Comparison of ENCODE assay signal across 25 mouse cellular contexts in the genomic region with DNA sequence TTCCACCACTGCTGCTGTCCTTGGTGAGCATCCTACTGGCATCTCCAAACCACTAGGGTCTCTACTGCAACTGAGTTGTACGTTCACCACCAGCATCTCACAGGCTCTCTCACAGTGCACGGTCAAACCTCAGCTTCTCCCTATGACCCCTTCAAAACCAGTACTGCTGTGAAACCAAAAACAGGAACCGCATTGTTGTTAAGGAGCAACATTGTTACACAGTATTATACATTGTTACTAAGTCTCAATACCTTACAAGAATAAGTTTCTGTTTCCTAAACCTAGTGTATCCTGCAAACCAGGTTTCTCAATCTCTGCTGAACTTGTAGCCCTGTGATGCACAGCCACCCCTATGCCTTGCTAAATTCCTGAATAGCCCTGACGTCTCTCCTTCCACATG. TPM values are rescaled to one million over a fixed set of nuclear protein-coding genes. Genes with fewer than 3 reads are reported as not detected.
DNase-seq lines count a peak whose midpoint lies in the region; ATAC-seq and TF ChIP-seq lines count a peak whose summit lies in the region.
"Had no signal": no experiment of that assay in that cellular context is flagged by ENCODE, and none has a peak within 500 bp of the region (broad histone marks: within the 10 kb centered on the region; RNA-seq: fewer than 3 reads in every experiment).

No protein-coding gene starts in this region.

- no peak overlapping the region for H3K4me3 ChIP-seq in CH12.LX (replicated peaks in 1 of 3; ENCODE audit: low read depth in 2 of 3, low read length in 2 of 3, poor library complexity in 1 of 3)
- no peak overlapping the region for H3K4me3 ChIP-seq in stomach, postnatal 0 days (ENCODE audit: low read depth, low read length)
- H3K4me3 ChIP-seq in hindbrain, postnatal 0 days (ENCODE audit: low read length) = no peak overlapping the region
- H3K4me3 ChIP-seq: embryonic facial prominence, embryonic 13.5 days; embryonic facial prominence, embryonic 15.5 days; erythroblast, embryonic 14.5 days; forebrain, embryonic 10.5 days; forebrain, embryonic 12.5 days had no signal

- H3K9ac ChIP-seq in CH12.LX (ENCODE audit: insufficient read depth, low read depth) = no peak overlapping the region
- H3K9ac ChIP-seq in stomach, postnatal 0 days (ENCODE audit: low read length) = no peak overlapping the region
- H3K9ac ChIP-seq in hindbrain, postnatal 0 days (replicated peaks; ENCODE audit: low read length) = no peak overlapping the region
- H3K9ac ChIP-seq: embryonic facial prominence, embryonic 13.5 days; embryonic facial prominence, embryonic 15.5 days; forebrain, embryonic 12.5 days had no signal

- dilution Hi-C loops in CH12.LX (cut with MboI; ENCODE audit: extremely low pct_ligation_motif_present, extremely low pct_unique_long_range_greater_than_20kb, low sequenced_read_pairs) = no loop called here

- TF ChIP-seq POLR2A in CH12.LX (IDR thresholded peaks at IDR 0.05; ENCODE audit: low read depth, low read length) = no peak

- DNase-seq in A20 (ENCODE audit: low read depth, low spot score) (peak; percentile 73), CH12.LX (ENCODE audit: extremely low read depth) (no peak)
- no peak for DNase-seq in stomach, postnatal 0 days (ENCODE audit: low spot score)
- DNase-seq in embryo, embryonic 11 days = no peak
- no peak for DNase-seq in hindbrain, postnatal 0 days (ENCODE audit: low spot score)
- DNase-seq: adrenal gland, adult 2 months; adrenal gland, postnatal 10 days; adrenal gland, postnatal 25 days; B cell, adult 2 months; cerebellum, adult 11 months; cerebellum, adult 18-20 months; cerebellum, adult 8-10 months; cerebellum, adult 9-11 months; cerebellum, postnatal 14 days; cerebellum, postnatal 36 days had no signal

- no peaks in the 10 kb centered on the region for H3K36me3 ChIP-seq in CH12.LX (replicated peaks in 1 of 2; ENCODE audit: control insufficient read depth in 1 of 2, insufficient read depth in 1 of 2, low read length in 1 of 2)
- no peaks in the 10 kb centered on the region for H3K36me3 ChIP-seq in stomach, postnatal 0 days (ENCODE audit: control insufficient read depth, insufficient read depth, low read length)
- no peaks in the 10 kb centered on the region for H3K36me3 ChIP-seq in hindbrain, postnatal 0 days (ENCODE audit: insufficient read depth, low read length)
- H3K36me3 ChIP-seq: embryonic facial prominence, embryonic 13.5 days; embryonic facial prominence, embryonic 15.5 days; forebrain, embryonic 10.5 days; forebrain, embryonic 12.5 days had no signal

- H3K4me1 ChIP-seq in CH12.LX (ENCODE audit: control insufficient read depth in 1 of 2, insufficient read depth in 2 of 2) = peaks cover 6 to 39% of the 10 kb centered on the region in 2 experiments; a peak in 2 of 4 replicates
- H3K4me1 ChIP-seq in stomach, postnatal 0 days (replicated peaks; ENCODE audit: control insufficient read depth, insufficient read depth) = no peaks in the 10 kb centered on the region
- H3K4me1 ChIP-seq in hindbrain, postnatal 0 days (ENCODE audit: insufficient read depth, low read length) = no peaks in the 10 kb centered on the region
- H3K4me1 ChIP-seq: embryonic facial prominence, embryonic 13.5 days; embryonic facial prominence, embryonic 15.5 days had no signal

- H3K79me2 ChIP-seq in CH12.LX (replicated peaks; ENCODE audit: control insufficient read depth, extremely low read depth, insufficient read depth, poor library complexity, severe bottlenecking) = no peaks in the 10 kb centered on the region

- H3K4me2 ChIP-seq in CH12.LX (ENCODE audit: insufficient read depth, low read depth, poor library complexity, severe bottlenecking) = peak overlapping the region; percentile 8; the same call in 1 of the 2 replicates
- H3K4me2 ChIP-seq in stomach, postnatal 0 days (replicated peaks; ENCODE audit: low read depth) = no peak overlapping the region
- no peak overlapping the region for H3K4me2 ChIP-seq in hindbrain, postnatal 0 days (ENCODE audit: low read depth, low read length)
- H3K4me2 ChIP-seq: embryonic facial prominence, embryonic 13.5 days; embryonic facial prominence, embryonic 15.5 days; forebrain, embryonic 12.5 days had no signal

- H3K27me3 ChIP-seq in CH12.LX (replicated peaks) = no peaks in the 10 kb centered on the region
- no peaks in the 10 kb centered on the region for H3K27me3 ChIP-seq in stomach, postnatal 0 days (ENCODE audit: control insufficient read depth, insufficient read depth, low read length)
- no peaks in the 10 kb centered on the region for H3K27me3 ChIP-seq in hindbrain, postnatal 0 days (ENCODE audit: insufficient read depth, low read length)
- H3K27me3 ChIP-seq: embryonic facial prominence, embryonic 13.5 days; embryonic facial prominence, embryonic 15.5 days had no signal

- no peak overlapping the region for H3K27ac ChIP-seq in CH12.LX (ENCODE audit: insufficient read depth, low read depth)
- H3K27ac ChIP-seq in stomach, postnatal 0 days (replicated peaks) = no peak overlapping the region
- H3K27ac ChIP-seq in hindbrain, postnatal 0 days = no peak overlapping the region
- H3K27ac ChIP-seq: embryonic facial prominence, embryonic 13.5 days; embryonic facial prominence, embryonic 15.5 days; forebrain, embryonic 10.5 days; forebrain, embryonic 12.5 days had no signal

- no peak for TF ChIP-seq RAD21 in CH12.LX (IDR thresholded peaks at IDR 0.05; ENCODE audit: low read depth, low read length)

- peaks cover 7% of the 10 kb centered on the region for H3K9me3 ChIP-seq in CH12.LX (replicated peaks; ENCODE audit: low read length)
- no peaks in the 10 kb centered on the region for H3K9me3 ChIP-seq in stomach, postnatal 0 days (ENCODE audit: control insufficient read depth, low read length)
- H3K9me3 ChIP-seq in hindbrain, postnatal 0 days (ENCODE audit: low read length) = no peaks in the 10 kb centered on the region
- H3K9me3 ChIP-seq: embryonic facial prominence, embryonic 13.5 days; embryonic facial prominence, embryonic 15.5 days; forebrain, embryonic 12.5 days had no signal

- 80% methylated on average over 4 of the region's 4 CpGs for WGBS in stomach, postnatal 0 days
- WGBS in hindbrain, postnatal 0 days = 91% methylated on average over 4 of the region's 4 CpGs

- ATAC-seq in granulocyte monocyte progenitor cell, adult 5-6 weeks (replicated peaks; ENCODE audit: poor library complexity, severe bottlenecking) = peak; percentile 52
- ATAC-seq in megakaryocyte progenitor cell, adult 5-6 weeks (replicated peaks; ENCODE audit: poor library complexity) = peak; percentile 39; the same call in 1 of the 2 replicates
- no peak for ATAC-seq in stomach, postnatal 0 days (ENCODE audit: low FRiP score, low TSS enrichment)
- no peak for ATAC-seq in hindbrain, postnatal 0 days
- ATAC-seq: CD4-positive, CD25-positive, alpha-beta regulatory T cell, adult 4 months; forebrain, embryonic 14.5 days; forebrain, embryonic 16.5 days had no signal

- in situ Hi-C loops in CH12.LX (cut with MboI; ENCODE audit: low pct_ligation_motif_present, low pct_unique_long_range_greater_than_20kb, low sequenced_read_pairs) = no loop called here

- no peak for TF ChIP-seq EP300 in CH12.LX (IDR thresholded peaks at IDR 0.05; ENCODE audit: low read length)
- TF ChIP-seq EP300 in stomach, postnatal 0 days (optimal IDR thresholded peaks at IDR 0.05) = no peak

- no peak for TF ChIP-seq CTCF in CH12.LX (conservative IDR thresholded peaks at IDR 0.05 in 1 of 2, IDR thresholded peaks at IDR 0.05 in 1 of 2; ENCODE audit: low read depth in 2 of 2, low read length in 2 of 2)
- no peak for TF ChIP-seq CTCF in stomach, postnatal 0 days (IDR thresholded peaks at IDR 0.05; ENCODE audit: low read depth)
- TF ChIP-seq CTCF in hindbrain, postnatal 0 days (IDR thresholded peaks at IDR 0.05; ENCODE audit: low read depth) = no peak

TF ChIP-seq in CH12.LX, 34 proteins besides CTCF, POLR2A, EP300 and RAD21 (continues in another document):
- TF ChIP-seq ELF1 (IDR thresholded peaks at IDR 0.05; ENCODE audit: low read depth, low read length) (no peak), MAFK (IDR thresholded peaks at IDR 0.05; ENCODE audit: insufficient replicate concordance, low read length) (no peak), USF2 (conservative IDR thresholded peaks at IDR 0.05; ENCODE audit: low read depth, low read length) (no peak), USF1 (IDR thresholded peaks at IDR 0.05; ENCODE audit: low read depth, low read length) (no peak), GABPA (IDR thresholded peaks at IDR 0.05; ENCODE audit: insufficient replicate concordance, low read depth, low read length) (no peak), IRF4 (IDR thresholded peaks at IDR 0.05; ENCODE audit: low read depth, low read length) (no peak), POLR2AphosphoS2 (IDR thresholded peaks at IDR 0.05; ENCODE audit: low read depth, low read length) (no peak), ZNF384 (IDR thresholded peaks at IDR 0.05; ENCODE audit: low read depth, low read length) (no peak), KAT2A (IDR thresholded peaks at IDR 0.05; ENCODE audit: insufficient replicate concordance, low read length) (no peak), MAX (IDR thresholded peaks at IDR 0.05; ENCODE audit: low read length) (no peak), SMC3 (IDR thresholded peaks at IDR 0.05; ENCODE audit: low read depth, low read length) (no peak)

RNA-seq across cellular contexts. Expression of gene Polr1d, which starts 51.0 kb away (rescaled TPM):
- total RNA-seq in CH12.LX (2012; rRNA removed) (293 and 334 TPM in 2 replicates), CH12.LX (2014; rRNA removed) (354 and 381 TPM in 2 replicates)
- 300 and 322 TPM in 2 replicates for polyA plus RNA-seq in CH12.LX (2012; ENCODE audit: insufficient read length, low read depth)
- 135 and 160 TPM in 2 replicates for total RNA-seq in granulocyte monocyte progenitor cell, adult 5-6 weeks (2014; fragmentation: Nextera tagmentation)
- 133 and 146 TPM in 2 replicates for total RNA-seq in granulocyte monocyte progenitor cell, adult 5-6 weeks (2017)
- 160 and 162 TPM in 2 replicates for total RNA-seq in megakaryocyte progenitor cell, adult 5-6 weeks (2015)
- total RNA-seq in megakaryocyte progenitor cell, adult 5-6 weeks (2017) = 131 and 134 TPM in 2 replicates
- polyA plus RNA-seq in stomach, postnatal 0 days (2015; fragmentation: Nextera tagmentation; extraction: Ambion mirVana) = 150 TPM in 2 replicates
- total RNA-seq in hindbrain, postnatal 0 days (2014; rRNA removed) = 53.7 and 55.0 TPM in 2 replicates
- polyA plus RNA-seq in hindbrain, postnatal 0 days (2015; fragmentation: Nextera tagmentation; extraction: Ambion mirVana) = 103 and 106 TPM in 2 replicates

RNA-seq across cellular contexts. Expression of gene Lnx2, which starts 51.5 kb away (rescaled TPM):
- total RNA-seq in CH12.LX (2012; rRNA removed) (25.6 and 30.1 TPM in 2 replicates), CH12.LX (2014; rRNA removed) (19.4 and 20.3 TPM in 2 replicates)
- polyA plus RNA-seq in CH12.LX (2012; ENCODE audit: insufficient read length, low read depth) = 18.8 and 22.9 TPM in 2 replicates
- total RNA-seq in granulocyte monocyte progenitor cell, adult 5-6 weeks (2014; fragmentation: Nextera tagmentation) = 7.9 and 8.9 TPM in 2 replicates
- total RNA-seq in granulocyte monocyte progenitor cell, adult 5-6 weeks (2017) = 5.6 and 11.3 TPM in 2 replicates
- 11.9 and 12.0 TPM in 2 replicates for total RNA-seq in megakaryocyte progenitor cell, adult 5-6 weeks (2015)
- 5.1 and 5.2 TPM in 2 replicates for total RNA-seq in megakaryocyte progenitor cell, adult 5-6 weeks (2017)
- 9.3 and 10.8 TPM in 2 replicates for polyA plus RNA-seq in stomach, postnatal 0 days (2015; fragmentation: Nextera tagmentation; extraction: Ambion mirVana)
- 7.4 and 9.7 TPM in 2 replicates for total RNA-seq in hindbrain, postnatal 0 days (2014; rRNA removed)
- polyA plus RNA-seq in hindbrain, postnatal 0 days (2015; fragmentation: Nextera tagmentation; extraction: Ambion mirVana) = 3.0 and 3.3 TPM in 2 replicates

Comparison
In these comparisons a context has a peak if more than half of its experiments do, and no peak if none do; other contexts are left out.
1. ATAC-seq: peak in granulocyte monocyte progenitor cell, adult 5-6 weeks (single experiment) and megakaryocyte progenitor cell, adult 5-6 weeks (single experiment); none in stomach, postnatal 0 days (single experiment) and hindbrain, postnatal 0 days (single experiment).